Mouse (Mus musculus) left cerebral cortex, adult 8-10 months (tissue): ENCODE results near the gene Rpa1. TPM values are rescaled to one million over a fixed set of nuclear protein-coding genes. Genes with fewer than 3 reads are reported as not detected.
A peak's percentile ranks its signal among the peaks of the same experiment; 100 is the strongest.
"Not testable (repeated sequence)": the region's sequence is repeated elsewhere in the genome, so short reads cannot be mapped to it uniquely, and the experiment has no call there.

Experiments
- DNase-seq, 2 experiments: peaks; one replicate each; pipeline ENCODE4 v3.0.0; 2022; ENCODE audit warnings: low spot score in 2 of 2
- total RNA-seq, 4 experiments: library from RNA; stranded (reverse); gene quantifications; 2 replicates each; pipeline ENCODE4 v1.2.4; 2022

Gene Rpa1
- total RNA-seq, 4 experiments from 2014 or later, result 47.5 to 51.4 (median 50.2) TPM

DNA sequence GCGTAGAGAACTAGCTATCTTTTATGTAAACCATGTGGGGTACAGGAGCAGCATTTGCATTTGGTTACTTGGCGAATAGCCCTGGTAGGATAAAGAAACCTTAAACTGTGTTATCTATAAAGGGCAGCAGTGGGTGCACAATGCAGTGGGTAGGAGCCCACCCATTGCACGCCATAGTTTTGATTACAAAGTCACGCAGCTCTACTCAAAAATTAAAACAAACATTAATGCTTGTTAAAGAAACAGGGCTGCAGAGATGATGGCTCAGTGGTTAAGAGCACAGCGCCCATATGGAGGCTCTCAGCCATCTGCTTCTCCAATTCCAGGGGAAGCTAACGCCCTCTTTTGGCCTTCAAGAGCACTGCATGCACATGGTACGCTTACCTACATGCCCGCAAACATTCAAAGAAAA, 24.8 kb downstream of the Rpa1 start:
- DNase-seq, result no peak

GRCm38 (mm10) chr11:75319246-75319645, 28.9 kb downstream of the Rpa1 start:
- DNase-seq, result no peak

GRCm38 (mm10) chr11:75318351-75319221, 29.5 kb downstream of the Rpa1 start:
- no peak for DNase-seq

DNA sequence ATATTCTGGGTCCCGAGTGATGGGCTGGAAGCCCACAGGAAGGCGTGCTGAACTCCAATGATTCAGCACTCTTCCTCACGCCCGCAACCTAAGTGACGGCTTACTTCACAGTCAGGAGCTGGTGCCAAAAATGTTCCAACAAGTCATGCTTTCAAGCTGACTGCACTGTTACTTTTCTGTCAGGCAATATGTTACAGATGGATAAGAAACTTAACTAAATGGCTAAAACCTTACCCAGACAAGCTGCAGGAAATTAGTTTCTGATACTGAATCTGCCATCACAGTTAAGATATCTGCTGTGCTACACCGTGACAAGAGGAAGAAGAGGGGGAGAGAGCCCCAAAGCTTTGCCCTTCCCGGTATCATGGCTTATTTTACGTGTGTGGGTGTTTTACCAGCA, 34.3 kb downstream of the Rpa1 start:
- no peak for DNase-seq

DNA sequence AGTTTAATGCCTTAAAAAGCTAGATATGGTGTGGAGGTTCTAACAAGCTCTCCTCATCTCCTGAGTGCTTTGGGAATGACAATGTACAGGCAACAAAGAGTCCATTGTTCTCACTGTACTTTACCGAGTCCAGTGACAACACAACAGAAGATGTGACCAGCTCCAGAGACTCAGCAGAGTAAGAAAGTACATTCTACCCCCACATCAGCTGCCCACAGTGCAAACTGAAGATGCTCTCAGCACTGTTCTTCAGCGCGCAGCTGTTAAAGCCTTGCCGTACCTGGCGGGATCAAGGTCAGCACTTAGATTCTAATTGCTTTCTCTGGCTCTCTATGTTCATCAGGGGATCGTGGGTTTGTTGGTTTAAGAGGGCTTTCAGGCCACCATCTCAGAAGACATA, 36.4 kb downstream of the Rpa1 start:
- DNase-seq, result no peak

DNA sequence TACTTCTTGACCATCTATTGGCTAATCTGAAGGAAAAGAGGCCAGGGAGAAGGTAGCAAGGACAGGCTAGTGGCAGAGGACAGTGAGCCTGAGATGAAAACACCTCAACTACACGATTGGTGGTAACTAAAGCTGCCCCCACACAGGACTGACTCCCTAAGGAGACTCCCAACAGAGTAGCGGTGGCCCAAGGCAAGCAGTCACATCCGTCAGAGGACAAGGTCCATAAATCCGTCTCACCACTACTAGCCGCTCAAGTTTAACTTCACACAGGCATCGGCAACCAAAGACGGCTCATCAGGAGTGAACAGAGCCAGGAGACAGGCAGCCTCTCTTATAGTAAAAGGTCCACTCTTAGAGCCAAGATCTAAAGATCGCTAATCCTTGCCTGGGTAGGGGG, 37.3 kb downstream of the Rpa1 start:
- no peak for DNase-seq

DNA sequence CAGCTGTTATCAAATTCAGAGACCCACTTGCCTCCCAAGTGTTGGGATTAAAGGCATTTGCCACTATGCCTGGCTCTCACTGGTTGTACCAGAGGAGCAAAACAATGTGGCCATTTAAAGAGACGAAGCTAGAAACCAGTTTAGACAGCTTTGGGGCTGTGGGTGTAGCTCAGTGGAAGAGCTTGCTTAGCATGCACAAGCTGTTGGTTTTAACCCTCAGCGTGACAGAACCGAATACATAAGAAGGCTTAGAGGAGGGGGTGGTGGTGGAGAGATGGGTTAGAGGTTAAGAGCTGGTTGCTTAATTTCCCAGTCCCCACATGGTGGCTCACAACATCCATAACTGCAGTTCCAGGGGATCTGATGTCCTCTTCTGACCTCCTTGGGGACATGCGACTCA, 39.5 kb downstream of the Rpa1 start:
- DNase-seq, result no peak

GRCm38 (mm10) chr11:75304797-75305196, 43.3 kb downstream of the Rpa1 start:
- DNase-seq, result no peak

DNA sequence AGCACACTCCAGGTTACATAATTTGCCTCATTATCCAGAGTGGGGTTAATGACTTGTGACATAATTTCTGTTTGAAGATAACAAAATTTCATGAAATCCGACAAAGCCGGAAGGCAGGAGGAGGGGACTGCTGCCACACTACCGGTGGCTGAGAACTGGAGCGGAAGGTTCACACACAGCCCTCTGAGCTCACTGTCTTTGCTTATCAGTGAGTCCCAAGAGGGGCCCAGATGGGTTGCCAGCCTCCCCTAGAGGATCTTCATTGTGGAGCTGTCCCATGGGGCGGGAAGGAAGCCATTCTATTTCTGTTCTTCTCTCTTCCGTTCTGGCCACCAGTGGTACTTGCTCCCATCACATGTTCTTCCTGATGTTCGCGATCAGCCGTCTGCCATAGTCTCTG, 47.2 kb downstream of the Rpa1 start:
- no peak for DNase-seq

GRCm38 (mm10) chr11:75299786-75300185, 48.3 kb downstream of the Rpa1 start:
- no peak for DNase-seq

- DNase-seq, result no peak
Observed at GRCm38 (mm10) chr11:75298491-75298890, 49.6 kb downstream of the Rpa1 start.

DNA sequence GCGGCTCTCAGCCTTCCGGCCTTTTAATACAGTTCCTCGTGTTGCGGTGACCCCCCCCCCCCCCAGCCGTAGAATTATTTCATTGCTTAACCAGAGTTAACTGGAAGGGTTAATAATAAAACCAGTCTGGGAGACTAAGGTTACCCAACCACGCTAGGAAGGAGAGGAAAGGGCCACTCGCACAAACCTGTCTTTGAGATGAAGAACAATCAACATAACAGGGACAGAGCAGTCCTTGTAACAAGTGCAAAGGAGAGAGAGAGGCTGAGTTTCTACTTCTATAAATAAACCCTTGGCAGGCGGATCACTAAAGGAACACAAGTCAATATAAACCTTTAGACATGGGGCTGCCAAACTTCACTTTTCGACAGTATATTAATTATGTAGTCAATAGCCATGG, 50.5 kb downstream of the Rpa1 start:
- no peak for DNase-seq

GRCm38 (mm10) chr11:75296406-75297005, 51.6 kb downstream of the Rpa1 start:
- DNase-seq, result peak in 1 of 2 experiments; percentile 53

- DNase-seq, result not testable (repeated sequence)
Observed at GRCm38 (mm10) chr11:75295534-75295933, 52.6 kb downstream of the Rpa1 start.

GRCm38 (mm10) chr11:75294862-75295261, 53.3 kb downstream of the Rpa1 start:
- DNase-seq, result no peak

- no peak for DNase-seq
Observed at GRCm38 (mm10) chr11:75293852-75294361, 54.2 kb downstream of the Rpa1 start.

DNA sequence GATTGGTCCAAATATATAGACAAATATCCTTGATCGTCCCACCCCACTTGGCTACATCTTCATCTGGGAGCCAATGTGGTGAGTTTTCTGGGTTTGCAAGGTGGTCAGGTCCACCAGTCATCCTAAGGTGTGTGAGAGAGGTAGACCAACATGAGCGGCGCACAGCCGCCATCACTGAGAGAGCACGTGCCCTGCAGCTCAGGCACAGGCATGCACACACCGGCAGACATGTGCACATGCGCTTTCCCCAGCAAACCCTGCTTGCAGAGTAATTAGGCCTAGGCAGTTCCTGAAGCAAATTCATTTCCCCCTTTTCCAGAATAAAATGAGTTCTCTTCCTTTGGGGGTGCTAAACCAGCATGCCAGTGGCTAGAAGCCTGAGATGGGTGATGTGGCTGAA, 55.8 kb downstream of the Rpa1 start:
- DNase-seq, result no peak

DNA sequence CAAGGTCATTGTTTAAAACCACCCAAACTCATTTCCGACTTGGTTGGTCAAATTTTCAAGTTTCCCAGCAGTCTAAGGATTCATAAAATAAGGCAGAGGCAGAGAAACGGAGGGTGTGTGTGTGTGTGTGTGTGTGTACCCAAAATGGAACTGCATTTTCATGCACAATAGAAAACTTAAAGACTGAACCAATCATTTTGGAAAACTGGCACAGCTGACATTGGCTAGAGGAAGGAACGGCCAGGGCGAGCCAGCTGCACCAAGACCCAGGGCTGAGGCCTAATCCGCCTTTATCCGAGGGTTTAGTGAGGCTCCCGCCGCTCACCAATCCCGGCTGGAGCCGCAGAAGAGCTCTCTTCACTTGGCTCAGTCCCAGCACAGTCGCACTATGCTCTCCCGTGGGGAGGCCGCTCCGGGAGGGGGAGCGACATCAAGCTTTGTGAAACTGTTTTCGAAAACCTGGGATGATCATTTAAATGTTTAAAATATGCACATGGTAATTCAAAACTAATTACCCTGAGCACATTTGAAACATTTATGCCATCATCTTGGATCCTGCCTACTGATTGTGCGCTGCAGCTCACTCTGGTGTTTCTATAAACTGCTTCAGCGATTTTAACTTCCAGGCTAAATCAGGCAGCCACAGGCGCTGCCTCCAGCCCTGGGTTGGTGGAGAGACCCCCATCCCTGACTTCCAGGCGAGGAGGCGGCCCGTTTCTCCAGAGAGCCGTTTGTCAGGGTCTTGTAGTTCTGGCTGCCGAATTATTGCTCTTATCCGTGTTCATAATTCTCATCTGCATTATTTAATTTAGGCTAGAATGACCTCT, 56.5 kb downstream of the Rpa1 start:
- peak in 1 of 2 experiments; percentile 73 for DNase-seq

GRCm38 (mm10) chr11:75290566-75291271, 57.4 kb downstream of the Rpa1 start:
- DNase-seq, result peak in 1 of 2 experiments; percentile 78

GRCm38 (mm10) chr11:75289120-75289519, 59.0 kb downstream of the Rpa1 start:
- DNase-seq, result no peak

DNA sequence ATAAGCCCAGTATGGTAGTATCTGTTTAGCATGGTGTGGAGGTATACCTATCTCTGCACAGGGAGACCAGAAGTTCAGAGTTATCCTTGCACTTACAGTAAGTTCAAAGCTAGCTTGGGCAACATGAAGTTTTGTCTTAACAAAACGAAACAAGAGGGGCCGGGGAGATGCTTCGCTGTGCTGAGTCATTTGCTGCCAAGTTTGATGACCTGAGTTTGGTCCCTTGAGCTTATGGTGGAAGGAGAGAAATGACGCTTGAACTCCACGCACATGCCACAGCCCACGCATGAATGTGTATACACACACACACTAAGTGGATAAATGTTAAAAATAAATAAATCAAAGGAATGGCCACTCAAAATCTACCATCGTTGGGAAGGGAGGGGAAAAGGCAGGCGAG, 59.6 kb downstream of the Rpa1 start:
- DNase-seq, result no peak
